Mouse (Mus musculus) skeletal muscle tissue, postnatal 0 days (tissue): ENCODE data around the gene Gm16451. TPM values are rescaled to one million over a fixed set of nuclear protein-coding genes. Genes with fewer than 3 reads are reported as not detected.

Experiments
- polyA plus RNA-seq: library from polyadenylated mRNA; unstranded; fragments of >200 nt; fragmentation: Nextera tagmentation; extraction: Ambion mirVana; gene quantifications from 2 replicates; pipeline ENCODE4 v1.2.1, GENCODE M21; 2015

The Gm16451 gene
- polyA plus RNA-seq, result not detected in 2 replicates

DNA sequence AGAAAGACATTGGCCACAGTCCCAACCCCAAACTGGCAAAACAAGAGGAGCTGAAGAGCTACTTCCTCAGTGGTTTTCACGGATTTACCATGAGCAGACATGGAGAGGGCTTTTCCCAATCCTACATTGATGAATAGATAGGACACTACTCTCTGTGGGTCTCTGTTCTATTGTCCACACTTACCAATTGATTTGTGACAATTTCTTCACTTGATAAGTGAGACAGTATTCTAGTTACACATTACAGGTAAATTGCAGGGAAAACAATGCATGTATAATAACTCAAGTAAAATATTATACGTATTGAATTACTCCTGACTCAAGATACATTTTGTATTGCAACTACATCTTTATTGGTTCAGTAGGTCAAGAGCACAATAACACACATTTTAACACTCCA lies at the start of gene Gm16451:
Gene Gm16451, minus strand, starts transcription at position 101 of the 400 bp plus-strand sequence.

DNA sequence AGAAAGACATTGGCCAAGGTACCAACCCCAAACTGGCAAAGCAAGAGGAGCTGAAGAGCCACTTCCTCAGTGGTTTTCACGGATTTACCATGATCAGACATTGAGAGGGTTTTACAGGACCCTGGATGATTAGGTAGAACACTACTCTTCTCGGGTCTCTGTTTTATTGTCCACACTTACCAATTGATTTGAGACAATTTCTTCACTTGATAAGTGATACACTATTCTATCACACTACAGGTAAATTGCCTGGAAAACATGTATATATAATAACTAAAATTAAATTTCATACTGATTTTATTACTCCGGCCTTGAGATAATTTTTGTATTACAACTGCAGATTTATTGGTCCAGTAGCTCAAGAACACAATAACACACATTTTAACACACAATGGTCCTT lies 45.9 kb upstream of the Gm16451 start, which contains the start of gene Vmn1r142:
Gene Vmn1r142, minus strand, starts transcription at position 101 of the 400 bp plus-strand sequence.

DNA sequence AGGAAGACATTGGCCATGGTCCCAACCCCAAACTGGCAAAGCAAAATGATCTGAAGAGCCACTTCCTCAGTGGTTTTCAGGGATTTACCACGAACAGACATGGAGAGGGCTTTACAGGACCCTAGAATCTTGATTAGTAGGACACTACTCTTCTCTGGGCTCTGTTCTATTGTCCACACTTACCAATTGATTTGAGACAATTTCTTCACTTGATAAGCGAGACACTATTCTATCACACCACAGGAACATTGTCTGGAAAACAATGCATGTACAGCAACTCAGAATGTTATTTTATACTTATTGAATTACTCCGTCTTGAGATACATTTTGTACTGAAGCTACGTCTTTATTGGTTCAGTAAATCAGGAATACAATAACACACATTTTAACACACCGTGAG lies 16.6 kb upstream of the Gm16451 start, which contains the start of gene Gm10666:
Gene Gm10666, minus strand, starts transcription at position 101 of the 400 bp plus-strand sequence.

DNA sequence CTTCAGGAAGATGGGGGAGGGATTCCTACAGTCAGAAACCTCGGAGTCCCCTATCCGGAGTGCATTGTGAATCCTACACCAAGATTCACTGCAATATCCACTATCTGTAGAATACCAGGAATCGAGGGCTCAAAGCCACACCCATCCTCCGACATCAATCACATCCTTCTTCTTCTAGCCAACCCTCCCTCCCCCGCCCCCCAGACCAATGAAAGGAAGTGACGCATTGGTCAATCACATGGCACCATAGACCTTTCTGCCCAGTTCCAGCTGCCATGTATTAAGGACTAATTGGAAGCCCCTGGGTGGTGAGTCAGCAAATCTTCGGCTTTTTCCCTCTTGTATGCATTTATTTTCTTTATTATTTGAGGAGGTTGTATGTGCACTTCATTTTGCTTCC lies 49.3 kb downstream of the Gm16451 start, which contains the start of gene Vmn1r139:
Gene Vmn1r139, plus strand, starts transcription at position 301 of the 400 bp plus-strand sequence.

Other genes starting within 250 kb of the Gm16451 start
- not detected in 2 replicates for gene Gm5891, start 197.0 kb downstream of the Gm16451 start, polyA plus RNA-seq
- not detected in 2 replicates for gene Vmn1r137, start 123.7 kb downstream of the Gm16451 start, polyA plus RNA-seq
- not detected in 2 replicates for gene Vmn1r138, start 89.3 kb downstream of the Gm16451 start, polyA plus RNA-seq
- not detected in 2 replicates for gene Gm6176, start 61.9 kb downstream of the Gm16451 start, polyA plus RNA-seq
- not detected in 2 replicates for gene Vmn1r139, start 49.2 kb downstream of the Gm16451 start, polyA plus RNA-seq
- gene Gm10666, start 16.5 kb upstream of the Gm16451 start, polyA plus RNA-seq, result not detected in 2 replicates
- gene Vmn1r142, start 45.8 kb upstream of the Gm16451 start, polyA plus RNA-seq, result not detected in 2 replicates
- gene Vmn1r143, start 71.1 kb upstream of the Gm16451 start, polyA plus RNA-seq, result not detected in 2 replicates
- gene Gm8653, start 83.0 kb upstream of the Gm16451 start, polyA plus RNA-seq, result not detected in 2 replicates
- gene Gm8453, start 111.2 kb upstream of the Gm16451 start, polyA plus RNA-seq, result not detected in 2 replicates
- not detected in 2 replicates for gene Gm4187, start 211.5 kb upstream of the Gm16451 start, polyA plus RNA-seq